Mouse (Mus musculus) embryonic facial prominence, embryonic 11.5 days (tissue): Measurements from ENCODE around the gene Trhr2. TPM values are rescaled to one million over a fixed set of nuclear protein-coding genes. Genes with fewer than 3 reads are reported as not detected.

Source experiments
- ATAC-seq: fragments of 200-750 bp; cut with Nextera tagmentation; replicated peaks from 2 replicates; pipeline ENCODE4 v1.8.0; 2017; ENCODE audit warnings: low read depth; ENCODE audit not compliant: insufficient number of reproducible peaks, low FRiP score, low TSS enrichment
- DNase-seq: peaks from one replicate; pipeline ENCODE4 v3.0.0-alpha.2; 2015; ENCODE audit warnings: low spot score
- H3K27ac ChIP-seq: fragments of 300-500 bp; sonication (generic); replicated peaks from 2 replicates; pipeline ENCODE4 v1.5.1; 2014; ENCODE audit warnings: mild to moderate bottlenecking, low read depth, low read length, control low read depth
- H3K27me3 ChIP-seq: fragments of 300-500 bp; sonication (generic); 2 replicates; pipeline ENCODE4 v1.6.1; 2014; ENCODE audit warnings: mild to moderate bottlenecking, low read length, moderate library complexity, mixed read lengths; ENCODE audit not compliant: control insufficient read depth, insufficient read depth
- H3K36me3 ChIP-seq: fragments of 300-500 bp; sonication (generic); replicated peaks from 2 replicates; pipeline ENCODE4 v1.6.1; 2014; ENCODE audit warnings: low read depth, mild to moderate bottlenecking, low read length, moderate library complexity, mixed read lengths; ENCODE audit not compliant: control insufficient read depth, insufficient read depth
- H3K4me1 ChIP-seq: fragments of 300-500 bp; sonication (generic); 2 replicates; pipeline ENCODE4 v1.6.1; 2014; ENCODE audit warnings: low read length, mixed read lengths; ENCODE audit not compliant: control insufficient read depth, insufficient read depth
- H3K4me2 ChIP-seq: fragments of 300-500 bp; sonication (generic); 2 replicates; pipeline ENCODE4 v1.6.1; 2014; ENCODE audit warnings: low read depth, mild to moderate bottlenecking, control low read depth, low read length, moderate library complexity
- H3K4me3 ChIP-seq: fragments of 300-500 bp; sonication (generic); 2 replicates; pipeline ENCODE4 v1.5.1; 2014; ENCODE audit warnings: low read depth, low read length, control low read depth
- H3K9ac ChIP-seq: fragments of 300-500 bp; sonication (generic); replicated peaks from 2 replicates; pipeline ENCODE4 v1.6.1; 2014; ENCODE audit warnings: mild to moderate bottlenecking, control low read depth, low read length
- H3K9me3 ChIP-seq: fragments of 300-500 bp; sonication (generic); replicated peaks from 2 replicates; pipeline ENCODE4 v1.6.1; 2016; ENCODE audit warnings: mild to moderate bottlenecking, low read length, inconsistent platforms, mixed read lengths; ENCODE audit not compliant: control insufficient read depth
- WGBS: fragments of 180-500 bp; shearing (Covaris S2); extraction: QIAGEN DNeasy Blood & Tissue Kit; methylation state at CpG from one replicate; pipeline ENCODE4 v1.1.7; 2014; 5-methylcytosine and 5-hydroxymethylcytosine counted together
- polyA plus RNA-seq: library from polyadenylated mRNA; unstranded; fragments of >200 nt; fragmentation: Nextera tagmentation; extraction: Ambion mirVana; gene quantifications from 2 replicates; pipeline ENCODE4 v1.2.1, GENCODE M21; 2014

Gene Trhr2
- polyA plus RNA-seq, 1 experiment from 2014 or later, result not detected

- DNase-seq (no peak), ATAC-seq (no peak)
- no peaks in the 10 kb centered on the region for H3K9me3 ChIP-seq
- no peak overlapping the region for H3K27ac ChIP-seq
- H3K27me3 ChIP-seq, result peaks cover 42% of the 10 kb centered on the region
- H3K4me3 ChIP-seq, result no peak overlapping the region
- H3K4me1 ChIP-seq, result peaks cover 4% of the 10 kb centered on the region
- 83% methylated on average over 7 of the region's 7 CpGs for WGBS
- H3K4me2 ChIP-seq, result no peak overlapping the region
- no peak overlapping the region for H3K9ac ChIP-seq
- no peaks in the 10 kb centered on the region for H3K36me3 ChIP-seq
Measured at GRCm38 (mm10) chr8:122333531-122333930, 27.0 kb downstream of the Trhr2 start.

- Histone ChIP-seq H3K27ac (no peak overlapping the region), H3K9ac (no peak overlapping the region), H3K4me1 (peaks cover 4% of the 10 kb centered on the region), H3K27me3 (peaks cover 36% of the 10 kb centered on the region), H3K9me3 (no peaks in the 10 kb centered on the region), H3K4me3 (no peak overlapping the region), H3K36me3 (no peaks in the 10 kb centered on the region), H3K4me2 (no peak overlapping the region)
- DNase-seq (peak; percentile 84), ATAC-seq (no peak)
- 70% methylated on average over 6 of the region's 6 CpGs for WGBS
Measured at GRCm38 (mm10) chr8:122332753-122333506, 27.6 kb downstream of the Trhr2 start.

- H3K36me3 ChIP-seq, result no peaks in the 10 kb centered on the region
- WGBS, result 63% methylated on average over 3 of the region's 3 CpGs
- H3K9ac ChIP-seq, result peak overlapping the region; percentile 28; the same call in 1 of the 2 replicates
- no peak overlapping the region for H3K27ac ChIP-seq
- H3K4me2 ChIP-seq, result no peak overlapping the region
- ATAC-seq, result no peak
- DNase-seq, result no peak
- H3K4me3 ChIP-seq, result no peak overlapping the region
- H3K9me3 ChIP-seq, result no peaks in the 10 kb centered on the region
- peaks cover 4% of the 10 kb centered on the region for H3K4me1 ChIP-seq
- peaks cover 18% of the 10 kb centered on the region for H3K27me3 ChIP-seq
Measured at GRCm38 (mm10) chr8:122331134-122331523, 29.4 kb downstream of the Trhr2 start.

- H3K9ac ChIP-seq, result no peak overlapping the region
- H3K4me3 ChIP-seq, result no peak overlapping the region
- H3K27me3 ChIP-seq, result peaks cover 13% of the 10 kb centered on the region
- H3K4me1 ChIP-seq, result peaks cover under 1% of the 10 kb centered on the region
- H3K27ac ChIP-seq, result no peak overlapping the region
- DNase-seq (no peak), ATAC-seq (no peak)
- 75% methylated on average over 12 of the region's 12 CpGs for WGBS
- H3K36me3 ChIP-seq, result no peaks in the 10 kb centered on the region
- H3K4me2 ChIP-seq, result no peak overlapping the region
- no peaks in the 10 kb centered on the region for H3K9me3 ChIP-seq
Measured at GRCm38 (mm10) chr8:122330446-122331133, 30.0 kb downstream of the Trhr2 start.

GRCm38 (mm10) chr8:122329553-122330239 is 30.9 kb downstream of the Trhr2 start:
- H3K4me3 ChIP-seq, result no peak overlapping the region
- H3K27me3 ChIP-seq, result peaks cover 4% of the 10 kb centered on the region
- WGBS, result 78% methylated on average over 22 of the region's 22 CpGs
- no peak overlapping the region for H3K4me2 ChIP-seq
- DNase-seq, result no peak
- H3K36me3 ChIP-seq, result no peaks in the 10 kb centered on the region
- no peak overlapping the region for H3K9ac ChIP-seq
- H3K9me3 ChIP-seq, result no peaks in the 10 kb centered on the region
- no peaks in the 10 kb centered on the region; the same call in 1 of the 2 replicates for H3K4me1 ChIP-seq
- no peak overlapping the region for H3K27ac ChIP-seq
- ATAC-seq, result no peak

- peaks cover 2% of the 10 kb centered on the region; the same call in 1 of the 2 replicates for H3K4me1 ChIP-seq
- H3K27ac ChIP-seq, result no peak overlapping the region
Measured at GRCm38 (mm10) chr8:122329072-122329471, 31.5 kb downstream of the Trhr2 start.

GRCm38 (mm10) chr8:122326114-122326542 is 34.4 kb downstream of the Trhr2 start:
- Histone ChIP-seq H3K4me2 (no peak overlapping the region), H3K9ac (0 out of 2 replicates have a peak overlapping the region, but pooled peaks have one; percentile 34), H3K9me3 (no peaks in the 10 kb centered on the region), H3K27me3 (no peaks in the 10 kb centered on the region), H3K4me1 (peaks cover 2% of the 10 kb centered on the region), H3K27ac (no peak overlapping the region), H3K4me3 (no peak overlapping the region), H3K36me3 (no peaks in the 10 kb centered on the region)
- WGBS, result 20% methylated on average over 14 of the region's 14 CpGs
- DNase-seq (no peak), ATAC-seq (no peak)

More at GRCm38 (mm10) chr8:122329072-122329471, 31.5 kb downstream of the Trhr2 start:
- Histone ChIP-seq H3K9me3 (no peaks in the 10 kb centered on the region), H3K27me3 (no peaks in the 10 kb centered on the region), H3K4me3 (no peak overlapping the region), H3K4me2 (no peak overlapping the region), H3K36me3 (no peaks in the 10 kb centered on the region), H3K9ac (no peak overlapping the region)
- DNase-seq (no peak), ATAC-seq (no peak)
- WGBS, result 57% methylated on average over 8 of the region's 8 CpGs
